Mouse (Mus musculus) MEL (cell line): ENCODE measurements around the gene Cln5.

ENCODE experiments used
- CHD2 ChIP-seq: IDR thresholded peaks from 2 replicates; pipeline ENCODE4 v1.6.1; 2011; ENCODE audit warnings: low read length, improper control_type of control experiment
- CTCF ChIP-seq, 3 experiments: IDR thresholded peaks in 2 of 3; conservative IDR thresholded peaks in 1 of 3; 2 replicates each; pipeline ENCODE4 v1.5.1; 2011 to 2012; ENCODE audit warnings: low read length in 3 of 3, low read depth in 2 of 3, mild to moderate bottlenecking in 2 of 3, improper control_type of control experiment in 1 of 3, inconsistent platforms in 1 of 3, mixed read lengths in 1 of 3, moderate library complexity in 1 of 3; ENCODE audit not compliant: control insufficient read depth in 1 of 3, insufficient read depth in 1 of 3, poor library complexity in 1 of 3, severe bottlenecking in 1 of 3
- EP300 ChIP-seq, 2 experiments: IDR thresholded peaks; 2 replicates each; pipeline ENCODE4 v1.6.1; 2011; ENCODE audit warnings: improper control_type of control experiment in 2 of 2, low read length in 2 of 2, low read depth in 1 of 2, mild to moderate bottlenecking in 1 of 2
- HCFC1 ChIP-seq: IDR thresholded peaks from 2 replicates; pipeline ENCODE4 v1.6.1; 2012; ENCODE audit warnings: low read depth, mild to moderate bottlenecking, inconsistent platforms, low read length, improper control_type of control experiment, moderate library complexity
- POLR2A ChIP-seq, 2 experiments: IDR thresholded peaks; 2 replicates each; pipeline ENCODE4 v1.6.1; 2011 to 2012; ENCODE audit warnings: low read length in 2 of 2, mild to moderate bottlenecking in 2 of 2, control low read depth in 1 of 2, improper control_type of control experiment in 1 of 2, low read depth in 1 of 2, moderate library complexity in 1 of 2; ENCODE audit not compliant: control insufficient read depth in 1 of 2, insufficient read depth in 1 of 2, poor library complexity in 1 of 2
- TCF12 ChIP-seq: IDR thresholded peaks from 2 replicates; pipeline ENCODE4 v1.6.1; 2014; ENCODE audit warnings: low read depth, mild to moderate bottlenecking, inconsistent platforms, low read length, improper control_type of control experiment, moderate library complexity
- ZKSCAN1 ChIP-seq: IDR thresholded peaks from 2 replicates; pipeline ENCODE4 v1.6.1; 2012; ENCODE audit warnings: low read depth, mild to moderate bottlenecking, inconsistent platforms, low read length, improper control_type of control experiment, moderate library complexity

DNA sequence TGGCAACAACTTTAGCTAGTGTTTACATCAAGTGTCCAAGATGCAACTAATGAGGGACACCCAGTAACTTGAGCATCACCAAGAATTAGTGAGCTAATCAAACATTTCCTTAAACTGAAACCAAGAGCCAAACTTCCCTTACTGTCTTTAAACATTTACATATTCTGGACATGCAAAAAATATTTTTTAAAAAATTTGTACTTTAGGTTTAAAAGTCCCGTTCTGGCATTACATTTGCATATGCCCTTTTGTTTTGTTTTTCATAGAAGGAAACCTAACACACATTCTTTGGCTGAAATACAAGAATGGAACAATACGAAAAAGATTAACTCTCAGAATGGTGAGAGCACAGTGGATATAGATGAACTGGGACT lies 28.2 kb downstream of the Cln5 start:
- TF ChIP-seq CHD2, result no peak
- TF ChIP-seq POLR2A (IDR thresholded peaks at IDR 0.05; ENCODE audit: control insufficient read depth in 1 of 2, insufficient read depth in 1 of 2, low read depth in 1 of 2, low read length in 2 of 2, poor library complexity in 1 of 2), result no peak
- no peak for TF ChIP-seq TCF12
- no peak for TF ChIP-seq EP300 (IDR thresholded peaks at IDR 0.05; ENCODE audit: low read depth in 1 of 2, low read length in 2 of 2)
- TF ChIP-seq CTCF (IDR thresholded peaks at IDR 0.05 in 2 of 3, conservative IDR thresholded peaks at IDR 0.05 in 1 of 3; ENCODE audit: control insufficient read depth in 1 of 3, insufficient read depth in 1 of 3, low read depth in 2 of 3, low read length in 3 of 3, poor library complexity in 1 of 3, severe bottlenecking in 1 of 3), result no peak
- TF ChIP-seq HCFC1, result no peak; the same call in 1 of the 2 replicates
- TF ChIP-seq ZKSCAN1, result no peak
